Mouse (Mus musculus) adrenal gland, postnatal 36 days (tissue): ENCODE results near the gene Gbp2. TPM values are rescaled to one million over a fixed set of nuclear protein-coding genes. Genes with fewer than 3 reads are reported as not detected.

ENCODE experiments used
- DNase-seq, 2 experiments: peaks; one replicate each; pipeline ENCODE4 v3.0.0; 2021; ENCODE audit warnings: mixed read lengths in 1 of 2
- long read RNA-seq, 2 experiments: library from polyadenylated mRNA; stranded (forward); transcript quantifications; one replicate each; pipeline ENCODE4 v2.0.0; 2021; ENCODE audit warnings: borderline sequencing depth in 2 of 2
- total RNA-seq, 2 experiments: library from RNA; stranded (reverse); gene quantifications; 2 replicates each; pipeline ENCODE4 v1.2.3; 2021

Gene Gbp2
- 10 to 100 TPM; 14.2 to 20.9 TPM for total RNA-seq
- long read RNA-seq, experiment 1, transcript Gbp2-201 (11 exons, 2,516 nt): major isoform, 16 of 17 reads
- long read RNA-seq, experiment 1, partial matches to known transcripts: 1 of 17 reads
- long read RNA-seq, experiment 1, other reads (novel, unspliced or antisense): 0 of 17 reads
- long read RNA-seq, experiment 2, transcript Gbp2-201 (11 exons, 2,516 nt): major isoform, 8 of 9 reads
- long read RNA-seq, experiment 2, partial matches to known transcripts: 0 of 9 reads
- long read RNA-seq, experiment 2, other reads (novel, unspliced or antisense): 1 of 9 reads

- peak; percentile 36 to 44 for DNase-seq
Measured at GRCm38 (mm10) chr3:142620111-142620955, at the start of gene Gbp2. Gbp2 (plus strand) TSS chr3:142620602.

- DNase-seq: no peak
Measured at GRCm38 (mm10) chr3:142570738-142571137, 49.7 kb upstream of the Gbp2 start.

GRCm38 (mm10) chr3:142577108-142577507, 43.3 kb upstream of the Gbp2 start:
- DNase-seq: no peak

GRCm38 (mm10) chr3:142578342-142578741, 42.1 kb upstream of the Gbp2 start:
- DNase-seq: no peak

- DNase-seq: no peak
Measured at GRCm38 (mm10) chr3:142583067-142583466, 37.3 kb upstream of the Gbp2 start.

GRCm38 (mm10) chr3:142587386-142587785, 33.0 kb upstream of the Gbp2 start:
- no peak for DNase-seq

GRCm38 (mm10) chr3:142588888-142589287, 31.5 kb upstream of the Gbp2 start:
- no peak for DNase-seq

GRCm38 (mm10) chr3:142590431-142591067, 29.9 kb upstream of the Gbp2 start:
- DNase-seq: no peak

- DNase-seq: no peak
Measured at GRCm38 (mm10) chr3:142594547-142594946, 25.9 kb upstream of the Gbp2 start, which contains the start of gene Gbp2b. Gbp2b (plus strand) TSS chr3:142594847.

- no peak for DNase-seq
Measured at GRCm38 (mm10) chr3:142597923-142598322, 22.5 kb upstream of the Gbp2 start.

- DNase-seq: no peak
Measured at GRCm38 (mm10) chr3:142601675-142602074, 18.7 kb upstream of the Gbp2 start.

- no peak for DNase-seq
Measured at GRCm38 (mm10) chr3:142618658-142619057, 1.7 kb upstream of the Gbp2 start.

GRCm38 (mm10) chr3:142619606-142620005, 796 bp upstream of the Gbp2 start:
- DNase-seq: no peak

GRCm38 (mm10) chr3:142620956-142621562, 657 bp downstream of the Gbp2 start:
- peak in 1 of 2 experiments; percentile 21 for DNase-seq

- DNase-seq: no peak
Measured at GRCm38 (mm10) chr3:142630385-142630784, 10.0 kb downstream of the Gbp2 start.

- peak; percentile 79 to 85 for DNase-seq
Measured at GRCm38 (mm10) chr3:142640201-142640600, 19.8 kb downstream of the Gbp2 start.

GRCm38 (mm10) chr3:142645949-142646348, 25.5 kb downstream of the Gbp2 start:
- peak; percentile 66 to 81 for DNase-seq

- DNase-seq: peak in 1 of 2 experiments; percentile 18
Measured at GRCm38 (mm10) chr3:142647836-142648235, 27.4 kb downstream of the Gbp2 start.

GRCm38 (mm10) chr3:142650205-142650604, 29.8 kb downstream of the Gbp2 start:
- DNase-seq: no peak

- no peak for DNase-seq
Measured at GRCm38 (mm10) chr3:142664723-142665122, 44.3 kb downstream of the Gbp2 start.

GRCm38 (mm10) chr3:142674607-142675006, 54.2 kb downstream of the Gbp2 start:
- DNase-seq: no peak
